Mouse (Mus musculus) limb, embryonic 14.5 days (tissue): ENCODE results near the gene Fam228a. TPM values are rescaled to one million over a fixed set of nuclear protein-coding genes. Genes with fewer than 3 reads are reported as not detected.
A peak's percentile ranks its signal among the peaks of the same experiment; 100 is the strongest.
"Not testable (repeated sequence)": the region's sequence is repeated elsewhere in the genome, so short reads cannot be mapped to it uniquely, and the experiment has no call there.

ENCODE experiments used
- ATAC-seq: fragments of 200-750 bp; cut with Nextera tagmentation; 2 replicates; pipeline ENCODE4 v1.8.0; 2017; ENCODE audit warnings: low read depth, moderate number of reproducible peaks, moderate TSS enrichment; ENCODE audit not compliant: low FRiP score
- DNase-seq: peaks from one replicate; pipeline ENCODE4 v3.0.0-alpha.2; 2015; ENCODE audit warnings: low spot score
- H3K27ac ChIP-seq: fragments of 300-500 bp; sonication (generic); replicated peaks from 2 replicates; pipeline ENCODE4 v1.5.1; 2014; ENCODE audit warnings: low read depth, mild to moderate bottlenecking, low read length, moderate library complexity, mixed read lengths
- H3K27me3 ChIP-seq: fragments of 300-500 bp; sonication (generic); 2 replicates; pipeline ENCODE4 v1.6.1; 2014; ENCODE audit warnings: low read length, mixed read lengths; ENCODE audit not compliant: control insufficient read depth, insufficient read depth
- H3K36me3 ChIP-seq: fragments of 300-500 bp; sonication (generic); 2 replicates; pipeline ENCODE4 v1.6.1; 2014; ENCODE audit warnings: mild to moderate bottlenecking, low read length, moderate library complexity, mixed read lengths; ENCODE audit not compliant: control insufficient read depth, insufficient read depth
- H3K4me1 ChIP-seq: fragments of 300-500 bp; sonication (generic); 2 replicates; pipeline ENCODE4 v1.6.1; 2014; ENCODE audit warnings: antibody characterized with exemption, low read length, mixed read lengths; ENCODE audit not compliant: control insufficient read depth, insufficient read depth
- H3K4me2 ChIP-seq: fragments of 300-500 bp; sonication (generic); replicated peaks from 2 replicates; pipeline ENCODE4 v1.6.1; 2014; ENCODE audit warnings: low read depth, mild to moderate bottlenecking, low read length, moderate library complexity; ENCODE audit not compliant: severe bottlenecking
- H3K4me3 ChIP-seq: fragments of 300-500 bp; sonication (generic); replicated peaks from 2 replicates; pipeline ENCODE4 v1.5.1; 2014; ENCODE audit warnings: low read length
- H3K9ac ChIP-seq: fragments of 300-500 bp; sonication (generic); 2 replicates; pipeline ENCODE4 v1.6.1; 2014; ENCODE audit warnings: mild to moderate bottlenecking, low read depth, low read length, moderate library complexity; ENCODE audit not compliant: severe bottlenecking
- H3K9me3 ChIP-seq: fragments of 300-500 bp; sonication (generic); 2 replicates; pipeline ENCODE4 v1.6.1; 2016; ENCODE audit warnings: low read length; ENCODE audit not compliant: control insufficient read depth
- POLR2A ChIP-seq: fragments of 200-500 bp; IDR thresholded peaks from 2 replicates; pipeline ENCODE4 v1.8.0; 2012; ENCODE audit warnings: inconsistent platforms, mild to moderate bottlenecking, moderate library complexity, borderline replicate concordance; ENCODE audit not compliant: insufficient read depth, insufficient read length; ENCODE audit errors: extremely low read depth
- WGBS: fragments of 180-500 bp; shearing (Covaris S2); extraction: QIAGEN DNeasy Blood & Tissue Kit; methylation state at CpG from one replicate; pipeline ENCODE4 v1.1.7; 2014; 5-methylcytosine and 5-hydroxymethylcytosine counted together
- polyA plus RNA-seq, 2 experiments: library from polyadenylated mRNA; depleted of rRNA in 1 of 2; stranded (reverse) in 1 of 2; unstranded in 1 of 2; fragments of >200 nt; fragmentation: Nextera tagmentation in 1 of 2; extraction: Ambion mirVana in 1 of 2; gene quantifications; 2 replicates each; pipeline versions ENCODE4 v1.2.1 to v1.2.3; 2012 to 2014

The Fam228a gene
- polyA plus RNA-seq, 2 experiments, result 0.55 to 1.9 TPM

GRCm38 (mm10) chr12:4708881-4709604 is 29.2 kb downstream of the Fam228a start:
- Histone ChIP-seq H3K9ac (no peak overlapping the region), H3K27me3 (no peaks in the 10 kb centered on the region), H3K36me3 (peaks cover 61% of the 10 kb centered on the region), H3K4me3 (no peak overlapping the region), H3K27ac (no peak overlapping the region), H3K4me1 (no peaks in the 10 kb centered on the region), H3K4me2 (no peak overlapping the region), H3K9me3 (no peaks in the 10 kb centered on the region)
- no peak for TF ChIP-seq POLR2A
- 64% methylated on average over 7 of the region's 8 CpGs for WGBS
- peak; percentile 8 for DNase-seq
- peak; percentile 63 for ATAC-seq

GRCm38 (mm10) chr12:4708296-4708695 is 29.9 kb downstream of the Fam228a start:
- Histone ChIP-seq H3K4me2 (no peak overlapping the region), H3K9ac (no peak overlapping the region), H3K4me3 (no peak overlapping the region), H3K4me1 (no peaks in the 10 kb centered on the region), H3K27me3 (no peaks in the 10 kb centered on the region), H3K27ac (no peak overlapping the region), H3K36me3 (peaks cover 61% of the 10 kb centered on the region), H3K9me3 (no peaks in the 10 kb centered on the region)
- WGBS, result 78% methylated on average over 4 of the region's 4 CpGs
- ATAC-seq (no peak), DNase-seq (no peak)
- no peak for TF ChIP-seq POLR2A

GRCm38 (mm10) chr12:4707488-4708017 is 30.7 kb downstream of the Fam228a start:
- Histone ChIP-seq H3K9ac (no peak overlapping the region), H3K4me2 (no peak overlapping the region), H3K36me3 (peaks cover 57% of the 10 kb centered on the region), H3K27me3 (no peaks in the 10 kb centered on the region), H3K4me1 (no peaks in the 10 kb centered on the region), H3K9me3 (no peaks in the 10 kb centered on the region), H3K27ac (no peak overlapping the region), H3K4me3 (no peak overlapping the region)
- ATAC-seq (no peak), DNase-seq (no peak)
- TF ChIP-seq POLR2A, result no peak
- 81% methylated on average over 14 of the region's 14 CpGs for WGBS

DNA sequence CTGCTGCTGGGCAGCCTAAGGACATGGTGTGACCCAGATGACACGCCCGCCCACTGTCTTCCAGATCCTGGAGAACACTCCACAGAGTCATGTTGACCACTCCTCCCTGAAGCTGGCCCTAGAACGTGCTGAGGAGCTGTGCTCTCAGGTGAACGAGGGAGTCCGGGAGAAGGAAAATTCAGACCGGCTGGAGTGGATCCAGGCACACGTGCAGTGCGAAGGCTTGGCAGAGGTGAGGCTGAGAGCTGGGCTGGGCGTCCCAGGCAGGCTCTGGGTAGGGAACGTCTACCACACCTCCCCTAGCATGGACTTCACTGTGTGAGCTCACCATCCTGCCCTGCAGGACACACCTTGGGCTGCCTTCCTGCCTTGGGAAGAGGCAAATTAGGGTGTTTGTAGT is 31.3 kb downstream of the Fam228a start:
- no peaks in the 10 kb centered on the region for H3K4me1 ChIP-seq
- WGBS, result 81% methylated on average over 10 of the region's 10 CpGs
- ATAC-seq (no peak), DNase-seq (no peak)
- TF ChIP-seq POLR2A, result no peak
- no peak overlapping the region for H3K9ac ChIP-seq
- peaks cover 56% of the 10 kb centered on the region for H3K36me3 ChIP-seq
- no peaks in the 10 kb centered on the region for H3K9me3 ChIP-seq
- no peak overlapping the region for H3K27ac ChIP-seq
- no peak overlapping the region for H3K4me3 ChIP-seq
- no peaks in the 10 kb centered on the region for H3K27me3 ChIP-seq
- no peak overlapping the region for H3K4me2 ChIP-seq

DNA sequence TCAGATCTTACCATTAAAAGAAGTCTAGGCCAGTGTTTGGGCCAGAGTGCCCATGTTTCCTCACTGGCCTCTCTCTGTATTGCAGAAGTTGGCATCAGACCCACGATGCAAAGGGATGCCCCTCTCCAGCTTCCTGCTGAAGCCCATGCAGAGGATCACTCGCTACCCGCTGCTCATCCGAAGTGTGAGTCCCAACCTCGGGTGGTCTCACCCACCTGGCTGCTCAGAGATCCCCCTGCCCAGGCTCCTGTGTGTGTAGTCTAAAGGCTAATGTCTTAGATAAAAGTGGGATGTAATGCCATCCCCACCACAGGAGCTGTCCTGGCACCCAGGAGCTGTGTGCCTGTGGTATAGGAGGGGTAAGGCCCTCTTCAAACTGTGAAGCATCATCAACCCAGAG is 32.1 kb downstream of the Fam228a start:
- no peaks in the 10 kb centered on the region for H3K27me3 ChIP-seq
- no peaks in the 10 kb centered on the region for H3K9me3 ChIP-seq
- ATAC-seq (no peak), DNase-seq (no peak)
- no peak overlapping the region for H3K27ac ChIP-seq
- TF ChIP-seq POLR2A, result no peak
- no peak overlapping the region for H3K9ac ChIP-seq
- 88% methylated on average over 5 of the region's 5 CpGs for WGBS
- H3K36me3 ChIP-seq, result peaks cover 58% of the 10 kb centered on the region
- H3K4me2 ChIP-seq, result no peak overlapping the region
- no peak overlapping the region for H3K4me3 ChIP-seq
- no peaks in the 10 kb centered on the region for H3K4me1 ChIP-seq

DNA sequence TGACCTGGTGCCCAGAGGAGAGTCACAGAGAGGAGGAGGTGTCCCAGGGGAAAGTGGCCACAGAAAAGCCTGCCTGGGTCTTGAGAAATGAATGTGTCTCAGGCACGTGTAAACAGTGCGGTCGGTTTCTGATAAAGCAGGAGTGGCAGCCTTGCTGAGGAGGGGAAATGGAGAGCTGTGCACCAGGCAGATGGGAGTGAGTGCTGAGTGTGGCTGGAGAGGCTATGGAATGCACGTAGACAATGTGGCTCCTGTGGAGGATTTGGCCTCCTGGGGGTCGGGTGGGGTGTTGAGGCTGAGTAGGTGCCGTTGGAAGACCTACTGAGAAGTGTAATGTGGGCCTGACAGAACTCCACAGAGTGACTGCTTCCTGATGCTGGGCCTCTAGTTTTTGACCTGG is 32.6 kb downstream of the Fam228a start:
- WGBS, result 79% methylated on average over 6 of the region's 6 CpGs
- DNase-seq, H3K4me2 ChIP-seq, ATAC-seq, H3K4me1 ChIP-seq, H3K27ac ChIP-seq, H3K9ac ChIP-seq, H3K4me3 ChIP-seq, H3K9me3 ChIP-seq, H3K27me3 ChIP-seq: not testable (repeated sequence)
- peaks cover 62% of the 10 kb centered on the region for H3K36me3 ChIP-seq
